Mouse (Mus musculus) CH12.LX (cell line): ENCODE measurements around the gene Cngb1.

Experiments
- CHD2 ChIP-seq: IDR thresholded peaks from 2 replicates; pipeline ENCODE4 v1.6.1; 2011; ENCODE audit warnings: low read length, improper control_type of control experiment
- CTCF ChIP-seq, 2 experiments: IDR thresholded peaks in 1 of 2; conservative IDR thresholded peaks in 1 of 2; 2 replicates each; pipeline ENCODE4 v1.5.1; 2011 to 2012; ENCODE audit warnings: low read depth in 2 of 2, low read length in 2 of 2, improper control_type of control experiment in 1 of 2, inconsistent platforms in 1 of 2, mild to moderate bottlenecking in 1 of 2, moderate library complexity in 1 of 2
- KAT2A ChIP-seq: IDR thresholded peaks from 2 replicates; pipeline ENCODE4 v1.6.1; 2012; ENCODE audit warnings: low read length, improper control_type of control experiment, inconsistent platforms; ENCODE audit not compliant: insufficient replicate concordance
- NELFE ChIP-seq: IDR thresholded peaks from 2 replicates; pipeline ENCODE4 v1.6.1; 2011; ENCODE audit warnings: low read depth, low read length, improper control_type of control experiment

- TF ChIP-seq CTCF (conservative IDR thresholded peaks at IDR 0.05 in 1 of 2, IDR thresholded peaks at IDR 0.05 in 1 of 2; ENCODE audit: low read depth in 2 of 2, low read length in 2 of 2), result no peak
- TF ChIP-seq NELFE, result no peak
- no peak for TF ChIP-seq CHD2
- no peak for TF ChIP-seq KAT2A
These were observed 85.8 kb downstream of the Cngb1 start for GRCm38 (mm10) chr8:95220571-95220998.
